Mouse (Mus musculus): ENCODE measurements around the gene Cyp26a1.

Cyp26a1 gene

GRCm38 (mm10) chr19:37698273-37699160, 919 bp downstream of the Cyp26a1 start:
- no peak for DNase-seq (ENCODE audit: low spot score)

- no peak for DNase-seq (ENCODE audit: low spot score)
Observed at GRCm38 (mm10) chr19:37699711-37700110, 2.1 kb downstream of the Cyp26a1 start.

GRCm38 (mm10) chr19:37702377-37703076, 4.9 kb downstream of the Cyp26a1 start:
- DNase-seq (ENCODE audit: low spot score): no peak

- peak; percentile 64 for DNase-seq (ENCODE audit: low spot score)
Observed at GRCm38 (mm10) chr19:37703902-37704509, 6.4 kb downstream of the Cyp26a1 start.

- no peak for DNase-seq (ENCODE audit: low spot score)
Observed at GRCm38 (mm10) chr19:37705722-37706121, 8.1 kb downstream of the Cyp26a1 start.

GRCm38 (mm10) chr19:37714681-37715080, 17.1 kb downstream of the Cyp26a1 start:
- no peak for DNase-seq (ENCODE audit: low spot score)

- no peak for DNase-seq (ENCODE audit: low spot score)
Observed at GRCm38 (mm10) chr19:37715980-37716379, 18.4 kb downstream of the Cyp26a1 start.

GRCm38 (mm10) chr19:37716524-37717175, 19.1 kb downstream of the Cyp26a1 start:
- no peak for DNase-seq (ENCODE audit: low spot score)

GRCm38 (mm10) chr19:37719166-37719565, 21.6 kb downstream of the Cyp26a1 start:
- DNase-seq (ENCODE audit: low spot score): no peak

- no peak for DNase-seq (ENCODE audit: low spot score)
Observed at GRCm38 (mm10) chr19:37724591-37724990, 27.0 kb downstream of the Cyp26a1 start.

GRCm38 (mm10) chr19:37726585-37726984, 29.0 kb downstream of the Cyp26a1 start:
- DNase-seq (ENCODE audit: low spot score): no peak

GRCm38 (mm10) chr19:37727366-37727765, 29.8 kb downstream of the Cyp26a1 start:
- no peak for DNase-seq (ENCODE audit: low spot score)

GRCm38 (mm10) chr19:37735426-37735825, 37.8 kb downstream of the Cyp26a1 start:
- DNase-seq (ENCODE audit: low spot score): no peak

GRCm38 (mm10) chr19:37738575-37738974, 41.0 kb downstream of the Cyp26a1 start:
- no peak for DNase-seq (ENCODE audit: low spot score)

GRCm38 (mm10) chr19:37740043-37740442, 42.4 kb downstream of the Cyp26a1 start:
- DNase-seq (ENCODE audit: low spot score): no peak

Measured in ovary, postnatal 36 days (tissue).